Mouse (Mus musculus) right cerebral cortex, adult 2 months (tissue): ENCODE results near the gene Phf21a.
"Not testable (repeated sequence)": the region's sequence is repeated elsewhere in the genome, so short reads cannot be mapped to it uniquely, and the experiment has no call there.

ENCODE experiments used
- DNase-seq, 2 experiments: peaks; one replicate each; pipeline ENCODE4 v3.0.0; 2021 to 2022; ENCODE audit warnings: low spot score in 2 of 2

Phf21a gene

DNA sequence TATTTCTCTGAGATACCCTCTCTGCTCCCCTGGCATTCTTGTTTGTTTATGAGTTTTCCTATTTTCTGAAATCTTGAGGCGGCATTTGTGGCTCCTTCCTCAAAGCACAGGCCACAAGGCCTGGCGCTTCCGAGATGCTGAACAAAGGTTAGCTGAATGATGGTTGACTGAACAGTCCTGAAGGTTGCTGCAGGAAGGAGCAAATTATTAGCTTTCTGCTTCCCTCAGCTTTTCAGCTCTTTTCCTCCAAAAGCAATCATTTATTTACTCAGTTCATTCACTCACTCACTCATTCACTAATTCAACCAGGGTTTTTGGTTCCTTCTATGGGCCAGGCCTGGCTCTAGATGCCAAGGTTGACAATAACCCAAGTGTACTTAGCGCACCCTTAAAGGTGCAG lies 10.7 kb upstream of the Phf21a start:
- no peak for DNase-seq

DNA sequence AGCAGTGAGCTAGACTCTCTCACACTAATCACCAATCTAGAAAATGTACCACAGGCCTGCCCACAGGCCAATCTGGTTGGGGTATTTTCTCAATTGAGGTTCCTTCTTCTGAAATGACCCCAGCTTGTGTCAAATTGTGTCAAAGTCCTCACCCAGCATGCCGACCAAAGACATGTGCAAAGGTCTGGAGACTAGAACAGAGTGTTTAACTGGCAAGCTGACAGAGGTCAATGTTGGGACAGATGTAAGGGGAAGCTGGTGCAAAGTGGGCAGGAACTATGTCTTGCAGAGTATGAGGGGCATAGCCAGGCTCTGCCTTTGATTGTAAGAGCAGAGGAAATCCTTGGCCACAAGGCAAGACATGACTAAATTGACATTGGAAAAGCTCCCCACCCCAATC lies 7.2 kb upstream of the Phf21a start:
- DNase-seq = no peak

DNA sequence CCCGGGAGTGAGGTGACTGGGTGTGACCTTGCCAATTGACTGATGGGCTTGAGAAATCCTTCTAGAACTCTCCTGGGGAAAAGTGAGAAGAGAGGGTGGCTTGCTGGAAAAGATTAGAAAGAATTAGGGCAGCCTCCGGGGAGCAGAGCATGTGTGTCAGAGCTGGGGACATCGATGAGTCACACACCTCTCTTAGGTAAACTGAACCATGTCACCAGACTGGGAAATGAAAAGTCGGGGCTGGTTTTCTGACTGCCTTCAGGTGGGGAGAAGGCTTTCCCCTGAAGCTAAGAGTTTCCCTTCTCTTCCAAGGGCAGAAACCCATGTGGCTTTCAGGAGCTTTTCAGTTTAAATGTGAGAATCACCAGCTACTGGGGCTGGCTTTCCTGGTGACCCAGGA lies 5.9 kb upstream of the Phf21a start:
- DNase-seq = no peak

DNA sequence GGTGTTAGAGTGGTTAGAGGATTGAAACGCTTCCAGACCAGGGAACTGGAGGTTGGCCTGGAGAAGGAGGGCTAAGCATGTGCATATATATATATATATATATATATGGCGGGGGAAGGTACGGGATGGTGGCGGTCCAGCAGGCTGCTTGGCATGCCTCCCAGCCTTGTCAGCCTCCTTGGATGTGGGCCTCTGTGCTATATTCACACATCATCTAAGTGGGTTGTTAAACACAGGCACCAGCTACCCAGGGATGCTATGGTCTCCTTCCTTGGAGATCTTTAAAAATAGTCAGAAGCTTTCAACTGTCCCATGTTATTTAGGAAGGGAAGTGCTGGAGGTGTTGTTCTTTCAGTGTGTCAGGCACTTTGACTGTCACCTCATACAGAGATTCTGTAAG lies 3.1 kb upstream of the Phf21a start:
- peak; percentile 53 to 64 for DNase-seq

DNA sequence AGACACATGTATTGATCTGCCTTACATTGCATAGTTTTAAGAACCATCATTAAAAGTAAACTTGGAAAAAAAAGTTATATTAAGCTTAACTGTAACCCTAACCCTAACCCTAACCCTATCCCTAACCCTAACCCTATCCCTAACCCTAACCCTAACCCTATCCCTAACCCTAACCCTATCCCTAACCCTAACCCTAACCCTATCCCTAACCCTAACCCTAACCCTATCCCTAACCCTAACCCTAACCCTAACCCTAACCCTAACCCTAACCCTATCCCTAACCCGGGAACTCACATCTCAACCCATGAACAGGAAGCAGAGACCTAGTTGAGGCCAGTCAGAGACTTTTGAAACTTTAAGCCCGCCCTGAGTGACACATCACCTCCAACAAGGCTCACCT lies 586 bp downstream of the Phf21a start:
- not testable (repeated sequence) for DNase-seq

DNA sequence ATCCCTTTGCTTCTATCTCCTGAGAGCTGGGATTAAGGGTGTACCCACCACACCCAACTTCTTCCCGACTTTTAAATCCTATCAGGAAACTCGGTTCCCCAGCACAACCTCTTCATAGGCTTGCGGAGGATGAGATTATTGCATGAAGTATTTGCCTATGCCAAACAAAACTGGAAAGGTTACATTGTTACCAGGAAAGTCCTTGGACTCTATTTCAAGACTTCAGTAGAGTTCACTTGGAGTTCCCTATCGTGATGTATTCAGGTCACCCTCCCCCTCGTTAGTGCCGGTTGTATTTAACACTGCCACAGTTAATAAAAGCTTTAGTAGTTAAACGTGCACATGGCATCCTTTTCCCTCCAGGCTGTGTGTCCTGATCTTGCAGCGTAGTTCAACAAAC lies 1.2 kb downstream of the Phf21a start:
- DNase-seq = no peak

DNA sequence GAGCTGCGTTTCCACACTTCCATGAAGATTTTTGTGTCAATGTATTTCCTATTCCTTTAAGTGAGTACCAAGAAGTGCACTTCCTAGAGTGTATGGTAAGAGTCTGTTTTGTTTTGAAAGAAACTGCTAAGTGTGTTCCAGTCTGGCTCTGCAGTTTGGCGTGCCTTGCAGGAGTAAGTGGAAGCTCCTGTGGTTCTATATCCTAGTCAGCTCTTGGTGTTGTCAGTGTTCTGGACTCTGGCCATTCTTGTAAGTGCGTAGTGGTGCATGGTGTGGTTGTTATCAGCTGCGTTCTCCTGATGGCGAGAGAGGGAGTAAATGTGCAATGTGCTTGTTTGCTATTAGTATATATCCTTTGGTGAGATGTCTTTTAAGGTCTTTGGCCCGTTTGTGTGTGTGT lies 7.9 kb downstream of the Phf21a start:
- no peak for DNase-seq

DNA sequence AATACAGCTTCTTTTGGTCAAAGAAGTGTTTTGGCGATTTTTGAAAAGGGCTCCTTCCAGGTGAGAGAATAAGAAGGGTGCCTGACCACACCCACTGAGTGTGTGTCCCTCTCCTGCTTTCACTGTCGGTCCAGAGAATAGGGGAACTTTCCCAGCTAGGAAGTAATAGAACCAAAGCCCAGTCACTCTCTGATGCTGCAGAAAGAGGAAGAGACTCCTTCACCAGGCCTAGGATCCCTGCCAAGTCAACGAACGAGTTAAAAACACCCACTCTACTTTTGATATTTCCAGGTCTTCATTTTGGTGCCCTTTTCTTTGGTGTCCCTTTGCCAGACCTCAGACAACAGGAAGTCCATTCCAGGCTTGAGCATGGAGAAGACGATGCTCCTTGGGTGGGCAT lies 31.6 kb downstream of the Phf21a start:
- DNase-seq = no peak

DNA sequence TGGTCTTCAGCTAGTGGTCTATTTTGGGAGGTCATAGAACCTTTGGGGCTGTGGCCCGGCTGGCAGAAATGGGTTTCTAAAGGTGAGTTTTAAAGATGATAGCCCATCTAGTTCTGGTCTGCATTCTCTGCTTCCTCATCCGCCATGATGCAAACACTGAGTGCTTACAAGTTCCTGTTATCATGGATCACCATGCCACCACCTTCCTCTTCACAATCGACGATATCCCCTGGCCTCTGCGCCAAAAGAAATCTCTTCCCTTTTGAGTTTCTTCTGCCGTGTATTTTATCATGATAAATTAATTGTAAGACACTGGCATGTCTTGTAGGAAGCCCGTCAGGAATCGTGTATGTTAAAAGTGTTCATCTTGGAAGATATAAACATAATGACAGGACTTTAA lies 32.4 kb downstream of the Phf21a start:
- no peak for DNase-seq

DNA sequence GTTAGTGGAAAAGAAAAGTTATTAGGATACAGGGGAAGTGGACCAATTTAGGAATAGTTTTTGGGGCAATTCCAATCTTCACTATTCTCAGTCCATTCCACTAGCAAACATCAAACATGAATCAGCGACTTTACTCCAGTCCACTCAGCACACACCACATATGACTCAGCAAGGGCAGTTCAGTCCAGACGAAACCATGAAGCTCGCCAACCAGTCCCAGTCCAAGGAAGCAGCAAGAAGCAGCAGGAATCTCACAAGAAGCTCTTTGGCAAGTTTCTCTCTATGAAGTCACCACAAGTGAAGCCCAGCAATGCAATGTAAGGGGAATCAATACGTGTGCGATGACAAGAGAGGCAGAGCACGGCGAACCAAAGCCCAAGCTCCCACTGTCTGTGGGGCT lies 37.2 kb downstream of the Phf21a start:
- DNase-seq = no peak

DNA sequence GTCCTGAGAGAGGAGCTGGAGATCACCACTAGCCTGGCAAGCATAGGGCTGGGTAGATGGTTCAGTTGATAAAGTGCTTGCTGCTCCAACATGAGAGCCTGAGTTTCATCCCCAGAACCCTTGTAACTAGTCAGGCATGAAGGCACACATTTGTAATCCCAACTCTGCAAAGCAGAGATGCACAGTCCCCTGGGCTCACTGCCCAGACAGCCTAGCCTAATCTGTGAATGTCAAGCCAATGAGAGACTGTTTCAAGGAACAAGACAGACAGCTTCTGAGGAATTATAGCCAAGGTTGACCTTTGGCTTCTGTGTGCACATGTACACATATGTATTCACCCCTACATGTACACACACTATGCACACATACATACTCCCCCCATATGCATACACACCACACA lies 45.8 kb downstream of the Phf21a start:
- no peak for DNase-seq

DNA sequence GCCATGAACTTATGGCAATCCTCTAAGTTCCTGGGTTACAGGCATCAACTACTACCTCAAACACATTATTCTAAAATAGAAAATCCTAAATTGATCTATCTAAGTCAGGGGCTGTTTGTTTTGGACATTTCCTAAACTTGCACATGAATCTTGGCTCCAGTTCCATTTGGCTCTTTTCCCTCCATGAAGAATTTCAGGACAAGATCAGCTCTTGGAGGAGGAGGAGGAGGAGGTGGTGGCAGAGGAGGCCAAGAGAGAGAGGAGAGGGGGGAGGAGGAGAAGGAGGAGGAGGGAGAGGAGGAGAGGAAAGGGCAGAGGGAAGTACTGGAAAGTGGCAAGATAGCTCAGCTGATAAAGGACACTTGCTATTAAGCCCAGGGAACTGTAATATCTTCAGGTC lies 46.4 kb downstream of the Phf21a start:
- no peak for DNase-seq

DNA sequence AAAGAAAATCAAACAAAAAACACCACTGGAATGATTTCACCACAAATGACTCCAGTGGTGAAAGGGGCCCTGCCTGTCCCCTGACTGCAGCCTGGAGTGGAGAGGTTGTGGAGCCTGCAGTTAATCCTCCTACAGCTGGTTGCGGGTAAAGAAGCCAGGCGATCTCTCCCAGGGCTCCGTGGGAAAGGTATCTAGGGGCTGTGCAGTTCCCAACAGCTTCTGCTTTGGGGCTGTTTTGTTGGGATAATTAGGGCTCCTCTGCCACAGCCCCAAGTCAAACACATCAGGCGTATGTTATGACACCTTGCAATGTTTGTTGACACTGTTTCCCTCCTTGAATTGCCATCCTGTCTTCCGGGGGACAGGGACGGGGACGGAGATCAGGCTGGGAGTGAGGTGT lies 47.5 kb downstream of the Phf21a start:
- no peak for DNase-seq

DNA sequence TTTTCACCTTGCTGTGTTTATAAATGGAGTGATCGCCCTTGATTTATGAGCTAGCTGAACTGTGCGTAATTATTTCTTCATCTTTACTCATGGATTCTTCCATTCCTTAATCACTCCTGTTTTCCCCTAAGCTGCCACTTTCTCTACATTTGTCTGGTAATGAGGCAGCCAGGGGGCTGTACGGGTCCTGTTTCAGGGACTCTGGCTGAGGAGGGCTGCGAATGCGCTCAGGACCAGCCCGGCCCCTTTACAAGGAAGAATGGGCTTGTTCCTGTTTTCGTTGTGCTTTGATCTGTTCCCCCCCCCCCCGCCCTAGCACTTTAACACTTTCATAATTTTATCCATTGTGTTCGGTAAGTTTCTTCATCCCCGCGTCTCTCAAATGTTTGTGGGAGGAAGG lies 48.2 kb downstream of the Phf21a start:
- DNase-seq = no peak

DNA sequence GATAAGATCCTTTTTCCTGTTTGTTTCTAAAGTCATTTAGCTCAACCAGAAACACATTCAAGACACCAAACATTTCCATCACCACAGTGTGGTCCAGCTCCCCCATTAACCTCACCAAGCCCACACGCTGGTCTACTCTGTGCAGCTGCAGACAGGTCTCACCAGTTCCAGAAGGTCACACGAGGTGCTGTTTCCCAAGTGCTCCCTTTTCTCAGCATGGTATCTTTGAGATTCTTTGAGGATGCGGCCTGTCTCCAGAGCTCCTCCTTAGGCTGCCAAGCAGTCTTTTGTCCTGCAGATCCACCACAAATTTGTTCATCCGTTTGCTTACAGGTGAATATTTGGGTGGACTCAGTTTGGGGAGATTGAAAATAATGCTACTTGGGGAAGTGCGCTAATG lies 51.0 kb downstream of the Phf21a start:
- DNase-seq = no peak

DNA sequence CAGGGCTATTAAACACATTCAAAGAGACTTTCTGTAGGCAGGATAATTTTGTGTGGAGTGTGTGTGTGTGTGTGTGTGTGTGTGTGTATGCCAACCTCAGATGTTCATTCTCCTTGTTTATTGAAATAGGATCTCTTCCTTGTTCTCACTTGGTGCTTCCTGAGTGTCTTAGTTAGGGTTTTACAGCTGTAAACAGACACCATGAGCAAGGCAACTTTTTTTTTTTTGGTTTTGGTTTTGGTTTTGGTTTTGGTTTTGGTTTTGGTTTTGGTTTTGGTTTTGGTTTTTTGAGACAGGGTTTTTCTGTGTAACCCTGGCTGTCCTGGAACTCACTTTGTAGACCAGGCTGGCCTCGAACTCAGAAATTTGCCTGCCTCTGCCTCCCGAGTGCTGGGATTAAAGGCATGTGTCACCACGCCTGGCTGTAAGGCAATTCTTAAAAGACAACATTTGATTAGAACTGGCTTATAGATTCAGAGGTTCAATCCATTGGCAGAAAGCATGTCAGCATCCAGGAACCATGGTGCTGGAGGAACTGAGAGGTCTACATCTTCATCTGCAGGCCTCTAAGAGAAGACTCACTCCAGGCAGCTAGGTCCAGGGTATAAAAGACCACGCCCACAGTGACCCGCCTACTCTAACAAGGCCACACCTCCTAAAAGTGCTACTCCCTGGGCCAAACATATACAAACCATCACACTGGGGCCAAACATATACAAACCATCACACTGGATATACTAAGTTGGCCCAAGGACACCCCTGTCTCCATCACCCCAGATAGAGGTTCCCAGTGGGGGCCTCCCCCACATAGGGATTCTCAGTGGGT lies 55.2 kb downstream of the Phf21a start:
- DNase-seq = not testable (repeated sequence)

DNA sequence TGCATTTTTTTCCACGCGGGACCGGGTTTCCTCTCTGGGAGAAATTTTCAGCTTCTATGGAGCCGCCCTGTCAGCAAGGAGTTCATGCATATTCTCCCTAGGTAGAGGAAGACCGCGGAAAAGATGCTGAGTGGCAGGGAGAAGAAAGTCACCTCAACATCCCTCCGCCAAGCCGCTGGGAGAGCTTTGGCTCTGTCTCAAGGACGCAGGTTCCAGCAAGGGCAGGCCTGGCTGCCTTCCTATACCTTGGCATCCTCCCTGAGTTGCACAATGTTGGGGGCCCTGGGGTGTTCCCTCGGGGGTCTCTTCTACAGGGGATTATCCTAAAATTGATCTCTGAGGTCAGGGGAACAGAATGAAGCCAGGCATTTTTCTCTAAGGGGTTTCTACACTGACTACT lies 71.4 kb downstream of the Phf21a start:
- DNase-seq = no peak

DNA sequence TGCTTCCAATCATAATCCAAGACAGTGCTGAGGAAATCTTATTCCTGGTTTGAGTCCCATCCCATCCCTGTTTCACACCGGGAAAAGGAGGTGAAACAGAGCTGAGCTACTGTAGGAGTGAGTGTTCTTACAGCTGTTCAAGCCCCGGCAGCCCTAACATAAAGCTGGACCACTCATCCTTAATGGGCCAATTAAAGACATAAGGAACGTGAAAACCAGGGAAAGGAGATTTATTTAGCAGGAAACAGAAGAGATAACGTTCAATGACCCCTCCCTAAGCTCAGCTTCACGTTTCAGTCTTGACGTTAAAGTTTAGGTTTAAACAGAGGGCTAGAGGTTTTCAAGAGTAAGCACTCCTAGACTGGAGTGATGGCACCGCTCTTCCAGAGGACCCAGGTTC lies 74.0 kb downstream of the Phf21a start:
- DNase-seq = no peak

DNA sequence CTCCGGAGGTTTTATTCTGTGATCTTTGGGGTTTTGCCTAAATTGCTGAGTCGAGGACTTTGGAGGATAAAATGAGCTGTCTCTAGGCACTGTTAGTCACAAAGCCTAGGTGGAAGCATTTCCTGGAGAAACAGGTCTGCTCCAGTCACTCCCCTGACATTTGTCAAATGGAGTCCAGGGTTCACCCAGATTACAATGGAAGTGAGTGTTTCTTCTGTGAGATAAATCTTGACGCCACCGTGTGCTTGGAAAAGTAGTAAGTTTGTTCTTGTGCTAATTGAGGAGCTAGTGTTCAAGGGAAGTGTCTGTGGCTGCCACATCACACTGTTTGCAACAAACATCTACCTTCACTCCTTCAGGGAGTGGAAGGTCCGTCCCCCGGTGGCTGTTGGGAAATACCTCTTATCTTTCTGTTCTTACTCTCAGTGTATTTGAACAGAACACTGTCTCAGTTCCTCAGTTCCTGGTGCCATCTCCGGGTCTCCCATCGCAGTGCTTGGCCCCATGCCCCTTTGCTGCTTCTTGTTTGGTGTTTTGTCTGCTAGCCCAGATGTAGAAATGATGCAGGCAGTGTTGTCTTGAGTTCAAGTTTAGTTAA lies 78.2 kb downstream of the Phf21a start:
- DNase-seq = no peak

DNA sequence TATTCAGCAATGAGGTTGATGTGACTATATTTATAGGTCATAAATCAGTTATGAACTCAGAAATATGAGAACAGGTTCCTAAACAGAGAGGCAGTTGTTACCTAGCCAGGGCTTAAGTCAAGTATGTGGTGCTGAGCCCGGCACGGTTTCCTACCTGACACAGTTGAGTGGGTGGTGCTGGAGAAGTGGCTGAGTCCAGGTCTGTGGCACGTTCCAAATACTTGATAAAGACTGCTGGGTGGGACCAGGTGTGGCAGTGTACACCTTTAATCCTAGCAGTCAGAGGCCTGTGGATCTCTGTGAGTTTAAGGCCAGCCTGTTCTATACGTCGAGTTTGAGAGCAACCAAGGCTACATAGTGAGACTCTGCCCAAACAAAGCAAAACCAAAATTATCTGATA lies 79.4 kb downstream of the Phf21a start:
- no peak for DNase-seq

DNA sequence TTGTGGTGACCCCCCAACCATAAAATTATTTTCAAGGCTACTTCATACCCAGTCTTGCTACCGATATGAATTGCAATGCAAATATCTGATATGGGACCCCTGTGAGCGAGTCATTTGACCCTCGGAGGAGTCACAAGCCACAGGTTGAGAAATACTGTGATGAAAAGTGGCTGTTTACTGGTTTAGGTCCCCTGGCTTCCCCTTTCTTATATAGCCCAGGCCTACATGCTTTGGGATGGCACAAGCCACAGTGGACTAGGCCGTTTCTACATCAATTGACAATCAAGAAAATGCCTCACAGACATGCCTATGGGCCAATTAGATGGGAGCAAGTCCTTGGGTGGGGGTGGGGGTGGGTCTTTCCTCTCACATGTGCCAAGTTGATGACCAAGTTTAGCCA lies 80.3 kb downstream of the Phf21a start:
- no peak for DNase-seq

DNA sequence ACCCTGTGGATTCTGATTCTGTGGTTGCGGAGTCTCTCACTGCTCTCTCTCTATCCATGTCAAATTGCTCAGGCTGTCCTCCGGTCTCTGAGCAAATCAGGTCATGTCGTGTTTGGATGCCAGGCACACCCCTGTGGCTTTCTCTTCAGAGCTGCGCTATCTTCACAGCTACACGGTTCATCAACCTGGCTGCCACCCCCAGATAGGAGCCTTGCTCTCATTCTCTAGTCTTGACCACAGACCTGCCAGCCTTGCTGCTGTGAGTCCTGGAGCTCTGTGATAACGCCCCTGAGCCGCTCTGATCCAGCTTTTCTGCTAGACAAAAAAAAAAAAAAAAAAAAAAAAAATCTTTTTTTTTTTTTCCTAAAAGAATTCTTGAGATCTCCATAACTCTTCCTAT lies 81.3 kb downstream of the Phf21a start:
- DNase-seq = no peak

DNA sequence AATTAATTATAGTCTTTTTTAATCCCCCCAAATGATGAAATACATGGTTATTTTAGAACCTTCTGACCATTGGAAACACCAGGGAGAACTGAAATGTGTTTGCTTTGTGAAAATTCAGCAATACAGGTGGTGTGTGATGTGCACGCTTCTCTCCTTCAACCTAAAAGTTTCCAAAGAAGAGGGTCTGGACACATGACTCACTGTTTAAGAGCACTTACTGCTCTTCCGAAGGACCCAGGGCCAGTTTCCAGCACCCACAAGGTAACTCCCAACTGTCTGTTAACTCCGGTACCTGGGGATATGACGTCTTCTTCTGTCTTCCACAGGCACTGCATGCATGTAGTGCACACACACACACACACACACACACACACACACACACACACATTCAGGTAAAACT lies 82.1 kb downstream of the Phf21a start:
- DNase-seq = no peak

DNA sequence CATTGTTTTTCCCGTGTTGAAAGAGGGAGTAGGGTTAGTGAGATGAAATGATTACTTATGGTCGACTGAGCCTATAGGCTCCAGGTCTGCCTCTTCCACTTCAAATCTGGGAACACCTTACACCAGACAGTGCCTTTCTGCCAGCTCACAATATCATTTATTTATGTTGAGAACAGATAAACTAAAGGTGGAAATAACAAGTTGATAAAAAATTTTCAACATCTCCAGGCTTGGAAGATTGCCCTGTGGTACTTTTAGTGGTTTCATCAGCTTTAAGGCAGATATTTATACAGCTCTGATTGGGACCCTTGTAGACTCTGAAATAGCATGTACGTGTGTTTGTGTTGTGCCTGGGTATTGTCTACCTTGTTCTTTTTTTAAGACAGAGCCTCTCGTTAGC lies 83.4 kb downstream of the Phf21a start:
- DNase-seq = no peak
